Mouse (Mus musculus): ENCODE data around the gene Frs2.

GRCm38 (mm10) chr10:117166785-117167425 lies 18.6 kb upstream of the Frs2 start:
- TF ChIP-seq POLR2A (IDR thresholded peaks at IDR 0.05; ENCODE audit: borderline replicate concordance, control insufficient read depth, low read depth, low read length) (no peak), CTCF (IDR thresholded peaks at IDR 0.05; ENCODE audit: control insufficient read depth, insufficient read depth, low read length) (no peak)
